In the genomic region with DNA sequence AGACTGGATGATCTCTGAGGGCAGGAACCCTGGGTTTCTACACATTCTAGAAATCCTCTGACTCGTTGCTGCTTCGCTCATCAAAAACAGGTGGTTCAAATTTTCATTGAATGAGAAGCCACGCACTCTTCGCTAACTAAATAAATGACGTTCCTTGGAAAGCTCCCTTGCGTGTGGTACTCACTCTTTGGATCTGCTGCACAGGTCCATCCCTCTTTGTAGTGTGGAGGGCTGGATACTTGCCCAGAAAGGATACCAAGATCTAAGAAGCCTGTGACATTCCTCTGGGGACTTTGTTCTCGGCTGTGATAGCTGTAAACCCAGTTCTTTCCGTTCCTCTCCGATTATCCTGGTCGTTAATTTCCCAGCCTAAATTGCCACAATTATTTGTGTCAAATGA, we compare ENCODE assay signal across 10 mouse cellular contexts.
DNase-seq lines count a peak whose midpoint lies in the region; ATAC-seq and TF ChIP-seq lines count a peak whose summit lies in the region.
"Had no signal": no experiment of that assay in that cellular context is flagged by ENCODE, and none has a peak within 500 bp of the region (broad histone marks: within the 10 kb centered on the region; RNA-seq: fewer than 3 reads in every experiment).

No protein-coding gene starts in this region.

- no peak overlapping the region for H3K27ac ChIP-seq in forebrain, embryonic 14.5 days (ENCODE audit: low read depth, low read length)
- no peak overlapping the region for H3K27ac ChIP-seq in forebrain, embryonic 16.5 days (ENCODE audit: low read length)
- no peak overlapping the region for H3K27ac ChIP-seq in kidney, adult 2 months (ENCODE audit: insufficient read depth, low read depth, low read length)
- no peak overlapping the region for H3K27ac ChIP-seq in layer of hippocampus, adult 2 months

- no peak for TF ChIP-seq POLR2A in kidney, adult 2 months (IDR thresholded peaks at IDR 0.05; ENCODE audit: low read depth, low read length)

- peak; percentile 45 for DNase-seq in forebrain, embryonic 14.5 days (ENCODE audit: low spot score)
- peak; percentile 58 for DNase-seq in kidney, adult 2 months
- DNase-seq in kidney, postnatal 4 days, result no peak
- DNase-seq in adrenal gland, postnatal 14 days, result peak; percentile 32
- DNase-seq in kidney, postnatal 10 days, result peak; percentile 30
- no peak for DNase-seq in layer of hippocampus, adult 2 months (ENCODE audit: low spot score in 2 of 2)
- DNase-seq in layer of hippocampus, adult 11-12 months (ENCODE audit: low spot score), result no peak
- DNase-seq: lung, postnatal 10 days had no signal

- no peak overlapping the region for H3K4me3 ChIP-seq in forebrain, embryonic 14.5 days (ENCODE audit: low read depth, low read length)
- no peak overlapping the region for H3K4me3 ChIP-seq in forebrain, embryonic 16.5 days (replicated peaks; ENCODE audit: low read length)
- H3K4me3 ChIP-seq in kidney, adult 2 months (ENCODE audit: insufficient read depth, low read depth, low read length), result no peak overlapping the region
- no peak overlapping the region for H3K4me3 ChIP-seq in layer of hippocampus, adult 2 months

- no peak for TF ChIP-seq CTCF in kidney, adult 2 months (conservative IDR thresholded peaks at IDR 0.05; ENCODE audit: insufficient read depth, insufficient read length, low read depth, low read length)
- no peak for TF ChIP-seq CTCF in layer of hippocampus, adult 2 months (conservative IDR thresholded peaks at IDR 0.05)

- no peak overlapping the region for H3K4me2 ChIP-seq in forebrain, embryonic 14.5 days (ENCODE audit: low read length)
- no peak overlapping the region; the same call in 1 of the 2 replicates for H3K4me2 ChIP-seq in forebrain, embryonic 16.5 days (ENCODE audit: low read length)

- WGBS in forebrain, embryonic 14.5 days, result 22% methylated on average over 10 of the region's 10 CpGs
- WGBS in forebrain, embryonic 16.5 days, result 20% methylated on average over 10 of the region's 10 CpGs
- 22% methylated on average over 10 of the region's 10 CpGs for WGBS in kidney, adult 2 months

- H3K9me3 ChIP-seq in forebrain, embryonic 14.5 days (replicated peaks; ENCODE audit: control insufficient read depth, low read length), result no peaks in the 10 kb centered on the region
- 0 out of 2 replicates have a peak, but pooled peaks cover 2% of the 10 kb centered on the region for H3K9me3 ChIP-seq in forebrain, embryonic 16.5 days (ENCODE audit: control insufficient read depth, low read length)

- H3K9ac ChIP-seq in forebrain, embryonic 14.5 days (ENCODE audit: low read length), result no peak overlapping the region
- no peak overlapping the region for H3K9ac ChIP-seq in forebrain, embryonic 16.5 days (replicated peaks; ENCODE audit: low read depth, low read length)

- H3K27me3 ChIP-seq in forebrain, embryonic 14.5 days (replicated peaks; ENCODE audit: control insufficient read depth, insufficient read depth, low read length), result no peaks in the 10 kb centered on the region
- no peaks in the 10 kb centered on the region for H3K27me3 ChIP-seq in forebrain, embryonic 16.5 days (replicated peaks; ENCODE audit: control insufficient read depth, insufficient read depth, low read length)
- H3K27me3 ChIP-seq in kidney, adult 2 months (replicated peaks; ENCODE audit: control insufficient read depth, insufficient read depth, low read length), result no peaks in the 10 kb centered on the region

- ATAC-seq in forebrain, embryonic 14.5 days, result no peak
- no peak for ATAC-seq in forebrain, embryonic 16.5 days

- H3K36me3 ChIP-seq in forebrain, embryonic 14.5 days (ENCODE audit: control insufficient read depth, insufficient read depth, low read length), result no peaks in the 10 kb centered on the region
- H3K36me3 ChIP-seq in forebrain, embryonic 16.5 days (ENCODE audit: control insufficient read depth, insufficient read depth), result no peaks in the 10 kb centered on the region
- no peaks in the 10 kb centered on the region for H3K36me3 ChIP-seq in kidney, adult 2 months (ENCODE audit: control insufficient read depth, insufficient read depth, low read length)
- H3K36me3 ChIP-seq: midbrain, embryonic 10.5 days had no signal

- no peaks in the 10 kb centered on the region; the same call in 1 of the 2 replicates for H3K4me1 ChIP-seq in forebrain, embryonic 14.5 days (ENCODE audit: control insufficient read depth, insufficient read depth, low read length)
- H3K4me1 ChIP-seq in forebrain, embryonic 16.5 days (replicated peaks; ENCODE audit: control insufficient read depth, insufficient read depth, low read length), result peaks cover 7% of the 10 kb centered on the region
- H3K4me1 ChIP-seq in kidney, adult 2 months (ENCODE audit: control insufficient read depth, insufficient read depth, low read length), result no peaks in the 10 kb centered on the region

Comparison
In these comparisons a context has a peak if more than half of its experiments do, and no peak if none do; other contexts are left out.
1. DNase-seq: peak in forebrain, embryonic 14.5 days (single experiment), kidney, adult 2 months (single experiment), adrenal gland, postnatal 14 days (single experiment) and kidney, postnatal 10 days (single experiment); none in kidney, postnatal 4 days (0 of 2), layer of hippocampus, adult 2 months (0 of 2) and layer of hippocampus, adult 11-12 months (single experiment).